Mouse (Mus musculus) kidney, adult 2 months (tissue): ENCODE data around the gene Nap1l4. TPM values are rescaled to one million over a fixed set of nuclear protein-coding genes. Genes with fewer than 3 reads are reported as not detected.

Experiments
- DNase-seq: peaks from one replicate; pipeline ENCODE4 v3.0.0; 2021
- H3K27ac ChIP-seq: fragments of 200-500 bp; 2 replicates; pipeline ENCODE4 v1.5.1; 2012; ENCODE audit warnings: low read depth, low read length, control low read depth, inconsistent platforms; ENCODE audit not compliant: insufficient read depth
- H3K27me3 ChIP-seq: fragments of 200-500 bp; replicated peaks from 2 replicates; pipeline ENCODE4 v1.6.1; 2012; ENCODE audit warnings: mild to moderate bottlenecking, moderate library complexity, low read length, inconsistent platforms; ENCODE audit not compliant: control insufficient read depth, insufficient read depth
- H3K36me3 ChIP-seq: fragments of 200-500 bp; 2 replicates; pipeline ENCODE4 v1.6.1; 2012; ENCODE audit warnings: mild to moderate bottlenecking, moderate library complexity, low read length, inconsistent platforms; ENCODE audit not compliant: control insufficient read depth, insufficient read depth
- H3K4me1 ChIP-seq: fragments of 200-500 bp; 2 replicates; pipeline ENCODE4 v1.6.1; 2011; ENCODE audit warnings: low read length; ENCODE audit not compliant: control insufficient read depth, insufficient read depth
- H3K4me3 ChIP-seq: fragments of 200-500 bp; 2 replicates; pipeline ENCODE4 v1.5.1; 2011; ENCODE audit warnings: mild to moderate bottlenecking, low read depth, low read length, control low read depth; ENCODE audit not compliant: insufficient read depth
- CTCF ChIP-seq: fragments of 200-500 bp; conservative IDR thresholded peaks from 2 replicates; pipeline ENCODE4 v1.5.1; 2011; ENCODE audit warnings: low read depth, mild to moderate bottlenecking, control low read depth, low read length, moderate library complexity, mixed read lengths; ENCODE audit not compliant: insufficient read depth, insufficient read length
- POLR2A ChIP-seq: fragments of 200-500 bp; IDR thresholded peaks from one replicate; pipeline ENCODE4 v1.6.1; 2011; ENCODE audit warnings: low read depth, low read length, control low read depth
- WGBS: fragments of 180-500 bp; shearing (Covaris S2); methylation state at CpG from one replicate; pipeline ENCODE4 v1.1.7; 2018; 5-methylcytosine and 5-hydroxymethylcytosine counted together
- polyA plus RNA-seq: library from polyadenylated mRNA; depleted of rRNA; stranded (reverse); fragments of >200 nt; gene quantifications from 2 replicates; pipeline ENCODE4 v1.2.3, GENCODE M21; 2012

Gene Nap1l4
- polyA plus RNA-seq, 1 experiment: 68.7 TPM

DNA sequence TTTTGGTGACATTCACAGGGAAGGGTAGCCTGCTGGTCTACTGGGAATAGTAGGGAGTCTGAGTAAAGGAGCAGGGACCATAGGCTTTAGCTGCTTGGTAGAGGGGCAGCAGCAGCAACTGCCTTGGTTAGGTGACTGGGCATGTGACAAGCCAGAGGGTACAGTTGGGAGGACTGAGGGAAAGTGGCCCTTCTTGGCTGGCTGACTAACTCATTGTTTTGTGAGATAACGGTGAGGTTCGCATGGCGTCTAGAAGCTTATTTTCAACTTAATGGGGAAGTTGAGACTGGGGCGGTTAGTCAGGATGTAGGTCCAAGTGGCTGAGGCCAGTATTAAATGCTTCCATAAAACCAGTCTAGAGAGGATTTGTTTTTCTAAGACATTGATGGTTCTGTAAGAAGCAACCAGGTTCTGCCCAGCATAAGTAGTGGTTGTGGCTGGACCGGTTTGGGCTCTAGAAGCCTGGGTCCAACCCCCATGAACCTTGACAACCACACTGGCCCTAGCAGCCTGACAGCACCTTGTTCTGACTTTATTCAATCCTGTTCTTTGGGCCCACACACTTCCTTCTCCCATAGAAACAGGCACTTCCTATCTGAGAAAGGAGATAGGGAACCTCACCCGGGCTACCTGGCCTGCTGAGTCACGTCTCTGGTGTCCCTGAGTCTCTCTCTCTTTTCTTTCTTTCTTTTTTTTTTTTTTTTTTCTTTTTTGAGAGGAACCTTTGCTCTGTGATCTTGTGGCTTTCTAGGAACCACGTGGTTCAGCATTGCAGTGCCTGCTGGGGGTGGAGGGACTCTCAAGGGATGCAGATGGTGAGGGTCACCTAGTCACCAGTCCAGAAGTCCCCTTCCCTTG lies 53.6 kb downstream of the Nap1l4 start:
- Histone ChIP-seq H3K4me1 (peaks cover 1% of the 10 kb centered on the region; the same call in 1 of the 2 replicates), H3K4me3 (no peak overlapping the region), H3K27me3 (no peaks in the 10 kb centered on the region), H3K36me3 (no peaks in the 10 kb centered on the region), H3K27ac (no peak overlapping the region)
- 65% methylated on average over 8 of the region's 8 CpGs for WGBS
- DNase-seq: peak; percentile 43
- TF ChIP-seq CTCF (no peak), POLR2A (no peak)

DNA sequence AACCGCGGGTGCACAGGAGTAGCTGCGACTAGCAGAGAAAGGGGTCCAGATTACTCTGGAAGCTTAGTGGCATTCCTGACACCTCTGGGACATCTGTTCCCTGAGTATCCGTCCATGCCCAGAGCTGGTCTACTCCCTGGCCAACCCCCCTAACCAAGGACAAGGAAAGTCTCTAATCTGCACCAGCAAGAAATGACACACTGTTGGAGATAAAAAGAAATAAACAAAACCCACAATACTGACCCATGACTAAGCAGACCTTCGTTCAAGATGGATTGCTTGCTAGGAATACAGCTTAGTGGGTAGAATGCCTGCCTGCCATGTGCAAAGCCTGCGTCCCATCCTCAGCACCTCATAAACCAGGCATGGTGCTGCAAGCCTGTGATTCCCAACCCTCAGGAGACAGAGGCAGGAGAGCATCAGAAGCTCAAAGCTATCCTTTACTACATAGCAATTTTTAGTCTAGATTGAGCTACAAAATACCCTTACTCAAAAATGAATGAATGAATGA lies 55.2 kb downstream of the Nap1l4 start:
- 87% methylated on average over 6 of the region's 6 CpGs for WGBS
- no peak for DNase-seq
- Histone ChIP-seq H3K27ac (no peak overlapping the region), H3K36me3 (no peaks in the 10 kb centered on the region), H3K27me3 (no peaks in the 10 kb centered on the region), H3K4me3 (no peak overlapping the region), H3K4me1 (peaks cover 4% of the 10 kb centered on the region; the same call in 1 of the 2 replicates)
- TF ChIP-seq CTCF (no peak), POLR2A (no peak)

DNA sequence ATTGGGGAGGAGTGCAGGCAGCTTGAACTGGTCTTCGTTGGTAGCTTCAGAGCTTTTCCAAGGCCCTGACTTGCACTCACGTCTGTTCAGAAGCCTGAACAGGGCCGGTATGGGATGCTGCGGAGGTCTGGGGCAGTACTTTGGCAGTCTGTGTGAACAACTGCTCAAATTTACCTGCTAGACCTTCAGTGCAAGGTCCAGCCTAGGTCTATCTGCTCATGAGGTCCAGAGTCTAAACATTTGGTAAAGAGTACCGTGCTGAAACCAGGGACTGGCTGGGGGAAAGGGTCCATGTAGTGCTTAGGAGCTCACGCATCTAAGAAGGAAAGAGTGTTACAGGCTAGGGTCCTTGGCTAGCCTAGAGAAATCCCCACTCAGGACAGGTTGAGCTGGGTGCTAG lies 59.2 kb downstream of the Nap1l4 start:
- no peak overlapping the region for H3K4me3 ChIP-seq
- no peak overlapping the region for H3K27ac ChIP-seq
- H3K4me1 ChIP-seq: peaks cover 4% of the 10 kb centered on the region; the same call in 1 of the 2 replicates
- TF ChIP-seq POLR2A (no peak), CTCF (no peak)
- DNase-seq: peak; percentile 53
- H3K27me3 ChIP-seq: no peaks in the 10 kb centered on the region
- no peaks in the 10 kb centered on the region for H3K36me3 ChIP-seq
- WGBS: 60% methylated on average over 6 of the region's 6 CpGs

DNA sequence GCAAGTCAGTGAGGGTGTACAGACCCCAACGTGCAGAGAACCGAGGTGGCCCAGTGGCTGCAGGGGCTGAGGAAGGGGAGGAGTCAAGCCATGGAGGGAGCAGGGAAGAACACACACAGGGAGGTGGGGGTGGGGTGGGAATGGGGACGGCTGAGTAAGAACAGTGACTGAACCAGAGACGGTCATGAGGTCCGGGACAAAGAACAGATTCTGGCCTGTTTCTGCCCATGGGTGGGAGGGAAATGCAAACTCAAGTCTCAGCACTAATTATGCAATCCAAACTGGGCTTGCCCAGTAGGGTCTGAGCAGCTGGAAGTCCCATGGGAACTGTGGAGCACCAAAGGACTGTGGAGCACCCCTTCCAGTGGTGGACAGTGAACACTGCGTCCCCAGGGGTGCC lies 66.4 kb downstream of the Nap1l4 start:
- peak; percentile 64 for DNase-seq
- TF ChIP-seq CTCF (no peak), POLR2A (no peak)
- WGBS: 16% methylated on average over 6 of the region's 6 CpGs

DNA sequence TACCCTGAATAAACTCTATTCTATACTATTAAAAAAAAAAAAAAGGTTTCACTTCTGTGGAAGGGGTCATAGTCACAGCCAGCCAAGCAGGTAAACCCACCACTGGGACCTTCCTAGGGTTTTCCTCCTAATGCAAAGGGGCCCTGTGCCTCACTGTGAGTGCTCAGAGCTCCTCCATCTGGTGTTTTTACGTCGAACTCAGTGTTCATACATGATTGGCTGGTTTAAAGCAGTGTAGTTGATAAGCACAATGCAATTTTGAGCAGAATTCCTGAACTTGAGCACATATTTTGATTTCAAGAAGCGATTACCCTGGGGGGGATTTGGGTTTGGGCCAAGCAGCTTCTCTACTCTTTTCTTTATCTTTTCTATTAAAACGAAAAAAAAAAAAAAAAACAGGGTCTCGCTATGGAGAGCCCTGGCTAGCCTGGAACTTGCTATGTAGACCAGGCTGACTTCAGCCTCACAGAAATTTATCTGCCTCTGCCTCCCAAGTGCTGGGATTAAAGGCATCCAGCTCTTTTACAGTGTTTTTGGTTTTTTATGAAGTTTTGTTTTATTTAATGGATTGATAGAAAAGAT lies 67.0 kb downstream of the Nap1l4 start:
- H3K4me3 ChIP-seq: no peak overlapping the region
- no peak for DNase-seq
- peaks cover 3% of the 10 kb centered on the region; the same call in 1 of the 2 replicates for H3K4me1 ChIP-seq
- 62% methylated on average over 5 of the region's 5 CpGs for WGBS
- TF ChIP-seq POLR2A (no peak), CTCF (no peak)
- no peaks in the 10 kb centered on the region for H3K36me3 ChIP-seq
- H3K27ac ChIP-seq: no peak overlapping the region
- H3K27me3 ChIP-seq: no peaks in the 10 kb centered on the region

More for the DNA sequence above, 66.4 kb downstream of the Nap1l4 start:
- H3K4me3 ChIP-seq: no peak overlapping the region
- no peaks in the 10 kb centered on the region for H3K27me3 ChIP-seq
- no peaks in the 10 kb centered on the region for H3K36me3 ChIP-seq
- H3K27ac ChIP-seq: no peak overlapping the region
- peaks cover 3% of the 10 kb centered on the region; the same call in 1 of the 2 replicates for H3K4me1 ChIP-seq

DNA sequence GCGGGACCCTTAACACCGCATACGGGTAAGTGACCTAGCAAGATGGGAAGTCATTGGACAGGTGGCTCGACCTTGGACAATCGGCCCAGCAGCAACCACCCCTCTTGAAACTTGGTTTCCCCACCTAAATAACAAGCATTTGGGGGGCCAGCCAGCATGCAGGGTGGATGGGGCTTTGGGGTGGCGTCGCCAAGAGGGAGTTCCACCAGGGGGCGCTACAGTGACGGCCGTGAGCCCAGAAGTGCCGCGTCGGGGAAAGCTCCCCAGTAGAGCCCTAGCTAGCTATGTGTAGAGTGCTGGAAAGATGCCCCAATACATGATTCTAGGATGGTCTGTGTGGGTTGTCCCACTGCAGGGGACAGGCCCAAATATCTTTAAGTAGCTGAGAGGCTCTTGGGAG lies 68.4 kb downstream of the Nap1l4 start:
- WGBS: 29% methylated on average over 13 of the region's 13 CpGs
- Histone ChIP-seq H3K27me3 (no peaks in the 10 kb centered on the region), H3K4me1 (peaks cover 3% of the 10 kb centered on the region; the same call in 1 of the 2 replicates), H3K4me3 (no peak overlapping the region), H3K36me3 (no peaks in the 10 kb centered on the region), H3K27ac (no peak overlapping the region)
- TF ChIP-seq POLR2A: no peak
- peak; percentile 72 for TF ChIP-seq CTCF
- DNase-seq: peak; percentile 66

DNA sequence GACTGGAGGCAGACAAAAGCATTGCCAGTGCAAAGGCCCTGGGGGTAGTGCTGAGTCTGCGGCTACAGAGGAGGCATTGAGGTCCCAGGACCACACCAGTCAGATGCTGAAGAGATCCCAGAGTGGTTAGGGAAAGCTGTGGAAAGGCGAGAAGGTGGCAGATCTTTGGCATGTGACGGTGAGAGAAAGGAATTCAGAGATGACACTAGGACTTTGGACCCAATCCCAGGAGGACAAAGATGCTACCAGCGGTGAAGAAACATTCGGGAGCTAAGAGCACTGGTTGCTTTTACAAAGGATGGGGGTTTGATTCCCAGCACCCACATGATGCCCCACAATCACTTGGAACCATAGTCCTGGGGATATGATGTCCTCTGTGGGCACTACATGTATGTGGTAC lies 71.1 kb downstream of the Nap1l4 start:
- peak; percentile 69 for DNase-seq
- TF ChIP-seq POLR2A (no peak), CTCF (no peak)
- WGBS: 58% methylated on average over 5 of the region's 5 CpGs

More for the DNA sequence above, 71.1 kb downstream of the Nap1l4 start:
- Histone ChIP-seq H3K27me3 (no peaks in the 10 kb centered on the region), H3K36me3 (no peaks in the 10 kb centered on the region), H3K4me3 (peak overlapping the region; percentile 46; the same call in 1 of the 2 replicates), H3K4me1 (peaks cover 4% of the 10 kb centered on the region; the same call in 1 of the 2 replicates), H3K27ac (no peak overlapping the region)
